Mouse (Mus musculus): ENCODE data around the gene Fbxo42. TPM values are rescaled to one million over a fixed set of nuclear protein-coding genes. Genes with fewer than 3 reads are reported as not detected.

Fbxo42 gene
- polyA plus RNA-seq, 1 experiment from 2014 or later: 26.8 TPM

- peaks cover 3% of the 10 kb centered on the region; the same call in 1 of the 2 replicates for H3K36me3 ChIP-seq (ENCODE audit: control insufficient read depth, insufficient read depth, low read length)
- peak overlapping the region; percentile 42; the same call in 1 of the 2 replicates for H3K9ac ChIP-seq (ENCODE audit: low read depth, low read length)
- peak overlapping the region; percentile 93 for H3K4me2 ChIP-seq (replicated peaks; ENCODE audit: low read depth, low read length)
- 45% methylated on average over 2 of the region's 2 CpGs for WGBS
- ATAC-seq (ENCODE audit: low FRiP score, low TSS enrichment): no peak
- H3K4me1 ChIP-seq (ENCODE audit: control insufficient read depth, insufficient read depth, low read length): no peaks in the 10 kb centered on the region
- H3K27me3 ChIP-seq (ENCODE audit: control insufficient read depth, insufficient read depth, low read length): no peaks in the 10 kb centered on the region
- H3K4me3 ChIP-seq (ENCODE audit: low read length): peak overlapping the region; percentile 42
- no peaks in the 10 kb centered on the region for H3K9me3 ChIP-seq (ENCODE audit: control insufficient read depth, low read length)
- peak overlapping the region; percentile 42; the same call in 1 of the 2 replicates for H3K27ac ChIP-seq (ENCODE audit: low read depth, low read length)
These were observed 65.6 kb downstream of the Fbxo42 start for GRCm38 (mm10) chr4:141213342-141213741.

GRCm38 (mm10) chr4:141213770-141214336 is 66.1 kb downstream of the Fbxo42 start, which contains the start of gene Rsg1:
Gene Rsg1 (plus strand): TSS chr4:141213956.
- WGBS: under 1% methylated on average over 24 of the region's 24 CpGs
- H3K4me1 ChIP-seq (ENCODE audit: control insufficient read depth, insufficient read depth, low read length): no peaks in the 10 kb centered on the region
- H3K9me3 ChIP-seq (ENCODE audit: control insufficient read depth, low read length): no peaks in the 10 kb centered on the region
- no peaks in the 10 kb centered on the region for H3K27me3 ChIP-seq (ENCODE audit: control insufficient read depth, insufficient read depth, low read length)
- peak within 1 kb of the TSS; percentile 42 for H3K4me3 ChIP-seq (ENCODE audit: low read length)
- peak within 1 kb of the TSS; percentile 93 for H3K4me2 ChIP-seq (replicated peaks; ENCODE audit: low read depth, low read length)
- peak; percentile 76 for ATAC-seq (ENCODE audit: low FRiP score, low TSS enrichment)
- peak within 1 kb of the TSS; percentile 60 for H3K9ac ChIP-seq (ENCODE audit: low read depth, low read length)
- peaks cover 6% of the 10 kb centered on the region; the same call in 1 of the 2 replicates for H3K36me3 ChIP-seq (ENCODE audit: control insufficient read depth, insufficient read depth, low read length)
- peak within 1 kb of the TSS; percentile 42; the same call in 1 of the 2 replicates for H3K27ac ChIP-seq (ENCODE audit: low read depth, low read length)

- no peak overlapping the region for H3K27ac ChIP-seq (ENCODE audit: low read depth, low read length)
- peak overlapping the region; percentile 60 for H3K9ac ChIP-seq (ENCODE audit: low read depth, low read length)
- H3K4me3 ChIP-seq (ENCODE audit: low read length): peak overlapping the region; percentile 42
- H3K4me2 ChIP-seq (replicated peaks; ENCODE audit: low read depth, low read length): peak overlapping the region; percentile 93
- peaks cover 6% of the 10 kb centered on the region; the same call in 1 of the 2 replicates for H3K36me3 ChIP-seq (ENCODE audit: control insufficient read depth, insufficient read depth, low read length)
- peak; percentile 55; the same call in 1 of the 2 replicates for ATAC-seq (ENCODE audit: low FRiP score, low TSS enrichment)
- H3K9me3 ChIP-seq (ENCODE audit: control insufficient read depth, low read length): no peaks in the 10 kb centered on the region
- no peaks in the 10 kb centered on the region for H3K4me1 ChIP-seq (ENCODE audit: control insufficient read depth, insufficient read depth, low read length)
- H3K27me3 ChIP-seq (ENCODE audit: control insufficient read depth, insufficient read depth, low read length): no peaks in the 10 kb centered on the region
- 2% methylated on average over 16 of the region's 16 CpGs for WGBS
These were observed 66.7 kb downstream of the Fbxo42 start for GRCm38 (mm10) chr4:141214337-141214851.

GRCm38 (mm10) chr4:141219583-141220213 is 72.0 kb downstream of the Fbxo42 start:
- no peak for ATAC-seq (ENCODE audit: low FRiP score, low TSS enrichment)
- H3K9me3 ChIP-seq (ENCODE audit: control insufficient read depth, low read length): no peaks in the 10 kb centered on the region
- H3K4me1 ChIP-seq (ENCODE audit: control insufficient read depth, insufficient read depth, low read length): no peaks in the 10 kb centered on the region
- WGBS: 94% methylated on average over 20 of the region's 20 CpGs
- H3K9ac ChIP-seq (ENCODE audit: low read depth, low read length): no peak overlapping the region
- no peak overlapping the region for H3K4me2 ChIP-seq (replicated peaks; ENCODE audit: low read depth, low read length)
- no peak overlapping the region for H3K27ac ChIP-seq (ENCODE audit: low read depth, low read length)
- H3K27me3 ChIP-seq (ENCODE audit: control insufficient read depth, insufficient read depth, low read length): no peaks in the 10 kb centered on the region
- H3K36me3 ChIP-seq (ENCODE audit: control insufficient read depth, insufficient read depth, low read length): peaks cover 11% of the 10 kb centered on the region; the same call in 1 of the 2 replicates
- H3K4me3 ChIP-seq (ENCODE audit: low read length): no peak overlapping the region

GRCm38 (mm10) chr4:141221848-141222247 is 74.1 kb downstream of the Fbxo42 start:
- H3K27ac ChIP-seq (ENCODE audit: low read depth, low read length): no peak overlapping the region
- 76% methylated on average over 2 of the region's 2 CpGs for WGBS
- H3K9me3 ChIP-seq (ENCODE audit: control insufficient read depth, low read length): no peaks in the 10 kb centered on the region
- H3K36me3 ChIP-seq (ENCODE audit: control insufficient read depth, insufficient read depth, low read length): peaks cover 11% of the 10 kb centered on the region; the same call in 1 of the 2 replicates
- ATAC-seq (ENCODE audit: low FRiP score, low TSS enrichment): no peak
- no peaks in the 10 kb centered on the region for H3K27me3 ChIP-seq (ENCODE audit: control insufficient read depth, insufficient read depth, low read length)
- no peaks in the 10 kb centered on the region for H3K4me1 ChIP-seq (ENCODE audit: control insufficient read depth, insufficient read depth, low read length)
- no peak overlapping the region for H3K9ac ChIP-seq (ENCODE audit: low read depth, low read length)
- H3K4me2 ChIP-seq (replicated peaks; ENCODE audit: low read depth, low read length): no peak overlapping the region
- no peak overlapping the region for H3K4me3 ChIP-seq (ENCODE audit: low read length)

GRCm38 (mm10) chr4:141222752-141223151 is 75.0 kb downstream of the Fbxo42 start:
- H3K9me3 ChIP-seq (ENCODE audit: control insufficient read depth, low read length): no peaks in the 10 kb centered on the region
- H3K4me1 ChIP-seq (ENCODE audit: control insufficient read depth, insufficient read depth, low read length): no peaks in the 10 kb centered on the region
- no peak overlapping the region for H3K4me3 ChIP-seq (ENCODE audit: low read length)
- H3K27ac ChIP-seq (ENCODE audit: low read depth, low read length): no peak overlapping the region
- H3K36me3 ChIP-seq (ENCODE audit: control insufficient read depth, insufficient read depth, low read length): peaks cover 11% of the 10 kb centered on the region; the same call in 1 of the 2 replicates
- no peak overlapping the region for H3K9ac ChIP-seq (ENCODE audit: low read depth, low read length)
- ATAC-seq (ENCODE audit: low FRiP score, low TSS enrichment): no peak
- H3K27me3 ChIP-seq (ENCODE audit: control insufficient read depth, insufficient read depth, low read length): no peaks in the 10 kb centered on the region
- H3K4me2 ChIP-seq (replicated peaks; ENCODE audit: low read depth, low read length): no peak overlapping the region
- WGBS: 91% methylated on average over 5 of the region's 5 CpGs

GRCm38 (mm10) chr4:141228687-141229086 is 81.0 kb downstream of the Fbxo42 start:
- no peak overlapping the region for H3K27ac ChIP-seq (ENCODE audit: low read depth, low read length)
- no peak for ATAC-seq (ENCODE audit: low FRiP score, low TSS enrichment)

GRCm38 (mm10) chr4:141233196-141233595 is 85.5 kb downstream of the Fbxo42 start:
- Histone ChIP-seq H3K4me1 (ENCODE audit: control insufficient read depth, insufficient read depth, low read length) (no peaks in the 10 kb centered on the region), H3K4me3 (ENCODE audit: low read length) (no peak overlapping the region), H3K4me2 (replicated peaks; ENCODE audit: low read depth, low read length) (no peak overlapping the region), H3K9ac (ENCODE audit: low read depth, low read length) (no peak overlapping the region), H3K9me3 (ENCODE audit: control insufficient read depth, low read length) (no peaks in the 10 kb centered on the region), H3K27ac (ENCODE audit: low read depth, low read length) (no peak overlapping the region), H3K27me3 (ENCODE audit: control insufficient read depth, insufficient read depth, low read length) (peaks cover 8% of the 10 kb centered on the region; the same call in 1 of the 2 replicates), H3K36me3 (ENCODE audit: control insufficient read depth, insufficient read depth, low read length) (no peaks in the 10 kb centered on the region)
- whole genome bisulfite sequencing: 89% methylated on average over 4 of the region's 4 CpGs
- no peak for ATAC-seq (ENCODE audit: low FRiP score, low TSS enrichment)

More at GRCm38 (mm10) chr4:141228687-141229086, 81.0 kb downstream of the Fbxo42 start:
- H3K36me3 ChIP-seq (ENCODE audit: control insufficient read depth, insufficient read depth, low read length): no peaks in the 10 kb centered on the region
- H3K27me3 ChIP-seq (ENCODE audit: control insufficient read depth, insufficient read depth, low read length): no peaks in the 10 kb centered on the region
- H3K9me3 ChIP-seq (ENCODE audit: control insufficient read depth, low read length): no peaks in the 10 kb centered on the region
- no peak overlapping the region for H3K9ac ChIP-seq (ENCODE audit: low read depth, low read length)
- H3K4me3 ChIP-seq (ENCODE audit: low read length): no peak overlapping the region
- 86% methylated on average over 7 of the region's 7 CpGs for WGBS
- no peak overlapping the region for H3K4me2 ChIP-seq (replicated peaks; ENCODE audit: low read depth, low read length)
- no peaks in the 10 kb centered on the region for H3K4me1 ChIP-seq (ENCODE audit: control insufficient read depth, insufficient read depth, low read length)

All from kidney, embryonic 14.5 days (tissue).